Mouse (Mus musculus) MN1 (cell line): ENCODE results near the gene Gpr142.

Experiments used
- DNase-seq: peaks from one replicate; pipeline ENCODE4 v3.0.0-alpha.2; 2016; ENCODE audit warnings: low spot score

Gpr142 gene

GRCm38 (mm10) chr11:114844464-114845220 is 45.9 kb downstream of the Gpr142 start:
- no peak for DNase-seq

GRCm38 (mm10) chr11:114846336-114846735 is 47.6 kb downstream of the Gpr142 start:
- no peak for DNase-seq

DNA sequence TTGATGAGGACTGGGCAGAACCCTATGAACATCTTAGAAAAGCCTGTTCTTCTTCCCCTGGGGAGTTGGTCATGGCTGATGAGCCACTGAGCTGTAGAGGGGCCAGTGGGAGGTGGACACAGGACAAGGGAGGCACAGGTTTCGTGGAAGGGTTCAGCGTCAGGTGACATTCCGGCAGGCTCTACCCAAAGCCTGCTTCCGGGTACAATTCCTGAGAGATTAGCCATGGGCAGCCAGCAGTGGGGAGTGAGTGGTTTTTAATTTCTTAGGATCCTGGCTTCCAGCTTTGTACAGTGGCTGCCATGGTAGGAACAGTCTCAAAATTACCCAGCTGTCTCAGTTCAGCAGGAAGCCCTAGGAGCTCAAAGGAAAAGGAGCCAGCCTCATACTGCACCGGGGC is 48.3 kb downstream of the Gpr142 start:
- DNase-seq = no peak

DNA sequence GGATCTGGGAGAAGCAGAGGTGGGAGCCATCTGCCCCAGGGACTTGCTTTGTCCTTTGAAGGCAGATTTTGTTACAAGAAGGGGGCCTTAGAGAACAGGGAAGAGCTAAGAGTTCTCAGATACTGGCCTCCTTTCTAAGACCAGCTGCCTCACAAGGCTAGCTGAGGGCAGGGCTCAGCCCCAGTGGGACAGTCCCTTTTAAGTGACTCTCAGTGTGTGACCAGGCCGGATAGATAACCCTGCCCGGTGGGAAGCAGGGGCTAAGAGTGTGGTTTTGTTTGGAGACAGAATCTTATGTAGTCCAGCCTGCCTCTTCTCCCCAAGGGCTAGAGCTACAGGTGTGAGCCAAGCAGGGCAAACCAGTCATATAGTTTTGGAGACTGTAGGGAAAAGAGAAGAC is 50.8 kb downstream of the Gpr142 start:
- DNase-seq = no peak

GRCm38 (mm10) chr11:114850066-114850451 is 51.3 kb downstream of the Gpr142 start:
- no peak for DNase-seq

GRCm38 (mm10) chr11:114850452-114851268 is 51.9 kb downstream of the Gpr142 start, which contains the start of gene Gprc5c:
Gene Gprc5c (plus strand): TSS chr11:114851152.
- DNase-seq = no peak

- no peak for DNase-seq
Observed at GRCm38 (mm10) chr11:114851269-114851607, 52.5 kb downstream of the Gpr142 start.

- no peak for DNase-seq
Observed at GRCm38 (mm10) chr11:114851608-114852310, 53.0 kb downstream of the Gpr142 start.

DNA sequence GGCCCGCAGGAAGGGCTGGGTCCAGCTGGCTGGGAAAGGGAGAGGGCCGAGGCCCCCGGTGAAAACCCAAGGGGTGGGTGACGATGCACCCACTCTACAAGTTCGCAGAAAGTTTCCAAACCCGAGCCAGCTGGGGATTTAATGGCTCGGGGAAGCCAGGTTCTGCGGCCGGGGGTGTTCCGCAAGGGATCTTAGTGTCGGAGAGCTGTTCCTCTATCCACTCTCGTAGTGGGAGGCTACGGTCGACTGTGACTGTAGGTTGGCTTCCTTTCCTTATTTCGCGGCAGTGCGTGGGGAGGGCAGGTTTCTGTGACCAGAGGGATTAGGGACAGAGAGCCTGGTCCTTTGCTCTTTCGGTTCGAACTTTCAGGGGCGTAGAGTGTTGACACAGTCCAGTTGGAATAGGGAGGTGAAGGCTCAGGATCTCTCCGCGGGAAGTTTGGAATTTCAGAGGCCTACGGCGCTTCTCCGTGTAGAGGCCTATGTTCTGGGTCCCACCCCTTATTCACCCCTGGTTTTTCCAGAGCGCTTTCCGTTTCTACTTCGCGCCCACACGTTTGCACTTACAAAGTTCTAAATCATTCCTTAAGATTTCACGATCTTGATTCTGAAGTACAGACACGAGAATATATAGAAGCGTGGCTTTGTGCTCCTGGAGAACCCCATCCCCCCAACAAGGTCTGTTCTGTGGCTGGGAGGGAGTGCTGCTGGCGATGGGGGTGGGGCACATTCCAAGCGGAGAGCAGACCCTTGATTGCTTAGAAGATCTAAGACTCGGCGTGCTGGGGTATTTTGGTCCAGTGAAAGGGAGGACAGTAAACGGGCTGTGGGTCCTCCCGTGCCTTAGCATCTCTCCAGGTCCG is 53.8 kb downstream of the Gpr142 start:
- DNase-seq = no peak

- no peak for DNase-seq
Observed at GRCm38 (mm10) chr11:114853174-114853838, 54.6 kb downstream of the Gpr142 start.

GRCm38 (mm10) chr11:114854581-114854980 is 55.9 kb downstream of the Gpr142 start:
- DNase-seq = no peak

DNA sequence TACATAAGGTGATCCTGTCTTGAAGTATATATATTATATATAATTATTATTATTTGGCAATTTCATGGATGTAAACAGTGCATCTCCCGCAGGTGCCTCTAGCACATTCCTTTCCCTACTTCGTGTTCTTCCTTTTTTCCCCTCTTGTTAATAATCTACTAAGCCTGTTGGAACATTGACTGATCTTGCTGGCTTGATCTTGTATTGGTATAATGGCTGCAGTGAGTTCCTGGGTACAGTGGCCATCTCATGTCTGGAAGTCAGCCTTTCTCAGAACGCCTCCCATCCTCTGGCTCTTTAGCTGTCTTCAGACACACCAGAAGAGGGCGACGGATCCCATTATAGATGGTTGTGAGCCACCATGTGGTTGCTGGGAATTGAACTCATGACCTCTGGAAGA is 57.4 kb downstream of the Gpr142 start:
- DNase-seq = no peak
